Mouse (Mus musculus): ENCODE data around the gene Zfp697. TPM values are rescaled to one million over a fixed set of nuclear protein-coding genes. Genes with fewer than 3 reads are reported as not detected.
"Not testable (repeated sequence)": the region's sequence is repeated elsewhere in the genome, so short reads cannot be mapped to it uniquely, and the experiment has no call there.

Zfp697 gene
- polyA plus RNA-seq, 1 experiment from 2014 or later, result 5.4 TPM

- ATAC-seq (ENCODE audit: insufficient read depth, low FRiP score), result peak; percentile 11; the same call in 1 of the 2 replicates
- Histone ChIP-seq H3K27ac (ENCODE audit: low read length) (no peak overlapping the region), H3K4me1 (ENCODE audit: control insufficient read depth, insufficient read depth, low read length) (peaks cover 7% of the 10 kb centered on the region; the same call in 1 of the 2 replicates), H3K36me3 (ENCODE audit: control insufficient read depth, insufficient read depth, low read length) (no peaks in the 10 kb centered on the region), H3K9me3 (replicated peaks; ENCODE audit: control insufficient read depth, low read length) (no peaks in the 10 kb centered on the region), H3K9ac (ENCODE audit: low read length) (peak overlapping the region; percentile 85), H3K27me3 (ENCODE audit: control insufficient read depth, insufficient read depth, low read length) (no peaks in the 10 kb centered on the region), H3K4me2 (ENCODE audit: low read depth, low read length) (peak overlapping the region; percentile 97), H3K4me3 (replicated peaks; ENCODE audit: low read length) (peak overlapping the region; percentile 67)
- WGBS, result 9% methylated on average over 21 of the region's 21 CpGs
These were observed 946 bp downstream of the Zfp697 start for GRCm38 (mm10) chr3:98383024-98383790.

- no peaks in the 10 kb centered on the region for H3K36me3 ChIP-seq (ENCODE audit: control insufficient read depth, insufficient read depth, low read length)
- no peak overlapping the region for H3K27ac ChIP-seq (ENCODE audit: low read length)
- no peaks in the 10 kb centered on the region for H3K9me3 ChIP-seq (replicated peaks; ENCODE audit: control insufficient read depth, low read length)
- H3K27me3 ChIP-seq (ENCODE audit: control insufficient read depth, insufficient read depth, low read length), result no peaks in the 10 kb centered on the region
- ATAC-seq (ENCODE audit: insufficient read depth, low FRiP score), result no peak
- WGBS, result 41% methylated on average over 4 of the region's 4 CpGs
- no peak overlapping the region for H3K4me3 ChIP-seq (replicated peaks; ENCODE audit: low read length)
- peaks cover 7% of the 10 kb centered on the region; the same call in 1 of the 2 replicates for H3K4me1 ChIP-seq (ENCODE audit: control insufficient read depth, insufficient read depth, low read length)
- H3K4me2 ChIP-seq (ENCODE audit: low read depth, low read length), result no peak overlapping the region
- H3K9ac ChIP-seq (ENCODE audit: low read length), result no peak overlapping the region
These were observed 4.8 kb downstream of the Zfp697 start for GRCm38 (mm10) chr3:98387086-98387485.

- 64% methylated on average over 7 of the region's 7 CpGs for WGBS
- Histone ChIP-seq H3K4me1 (ENCODE audit: control insufficient read depth, insufficient read depth, low read length) (peaks cover 7% of the 10 kb centered on the region; the same call in 1 of the 2 replicates), H3K36me3 (ENCODE audit: control insufficient read depth, insufficient read depth, low read length) (no peaks in the 10 kb centered on the region), H3K4me3 (replicated peaks; ENCODE audit: low read length) (no peak overlapping the region), H3K4me2 (ENCODE audit: low read depth, low read length) (no peak overlapping the region), H3K27me3 (ENCODE audit: control insufficient read depth, insufficient read depth, low read length) (no peaks in the 10 kb centered on the region), H3K9me3 (replicated peaks; ENCODE audit: control insufficient read depth, low read length) (no peaks in the 10 kb centered on the region), H3K9ac (ENCODE audit: low read length) (no peak overlapping the region), H3K27ac (ENCODE audit: low read length) (no peak overlapping the region)
- ATAC-seq (ENCODE audit: insufficient read depth, low FRiP score), result no peak
These were observed 5.5 kb downstream of the Zfp697 start for GRCm38 (mm10) chr3:98387756-98388155.

GRCm38 (mm10) chr3:98389305-98389704 is 7.0 kb downstream of the Zfp697 start:
- Histone ChIP-seq H3K27me3 (ENCODE audit: control insufficient read depth, insufficient read depth, low read length) (no peaks in the 10 kb centered on the region), H3K4me3 (replicated peaks; ENCODE audit: low read length) (no peak overlapping the region), H3K9ac (ENCODE audit: low read length) (no peak overlapping the region), H3K36me3 (ENCODE audit: control insufficient read depth, insufficient read depth, low read length) (no peaks in the 10 kb centered on the region), H3K4me1 (ENCODE audit: control insufficient read depth, insufficient read depth, low read length) (no peaks in the 10 kb centered on the region), H3K9me3 (replicated peaks; ENCODE audit: control insufficient read depth, low read length) (no peaks in the 10 kb centered on the region), H3K4me2 (ENCODE audit: low read depth, low read length) (no peak overlapping the region), H3K27ac (ENCODE audit: low read length) (no peak overlapping the region)
- ATAC-seq (ENCODE audit: insufficient read depth, low FRiP score), result no peak
- WGBS, result 57% methylated on average over 3 of the region's 3 CpGs

GRCm38 (mm10) chr3:98404268-98404895 is 22.1 kb downstream of the Zfp697 start:
- not testable (repeated sequence) for H3K9ac ChIP-seq (ENCODE audit: low read length); ATAC-seq (ENCODE audit: insufficient read depth, low FRiP score); H3K27ac ChIP-seq (ENCODE audit: low read length); H3K4me3 ChIP-seq (replicated peaks; ENCODE audit: low read length); H3K9me3 ChIP-seq (replicated peaks; ENCODE audit: control insufficient read depth, low read length); H3K4me1 ChIP-seq (ENCODE audit: control insufficient read depth, insufficient read depth, low read length); H3K36me3 ChIP-seq (ENCODE audit: control insufficient read depth, insufficient read depth, low read length); H3K4me2 ChIP-seq (ENCODE audit: low read depth, low read length); H3K27me3 ChIP-seq (ENCODE audit: control insufficient read depth, insufficient read depth, low read length)
- 86% methylated on average over 9 of the region's 9 CpGs for WGBS

GRCm38 (mm10) chr3:98405877-98406276 is 23.6 kb downstream of the Zfp697 start:
- H3K9ac ChIP-seq (ENCODE audit: low read length); H3K27me3 ChIP-seq (ENCODE audit: control insufficient read depth, insufficient read depth, low read length); H3K36me3 ChIP-seq (ENCODE audit: control insufficient read depth, insufficient read depth, low read length); H3K4me3 ChIP-seq (replicated peaks; ENCODE audit: low read length); H3K4me2 ChIP-seq (ENCODE audit: low read depth, low read length); H3K9me3 ChIP-seq (replicated peaks; ENCODE audit: control insufficient read depth, low read length); H3K4me1 ChIP-seq (ENCODE audit: control insufficient read depth, insufficient read depth, low read length); H3K27ac ChIP-seq (ENCODE audit: low read length); ATAC-seq (ENCODE audit: insufficient read depth, low FRiP score): not testable (repeated sequence)
- WGBS, result 93% methylated on average over 6 of the region's 6 CpGs

GRCm38 (mm10) chr3:98406569-98407144 is 24.4 kb downstream of the Zfp697 start:
- H3K9ac ChIP-seq (ENCODE audit: low read length); H3K4me2 ChIP-seq (ENCODE audit: low read depth, low read length); ATAC-seq (ENCODE audit: insufficient read depth, low FRiP score); H3K27me3 ChIP-seq (ENCODE audit: control insufficient read depth, insufficient read depth, low read length); H3K4me3 ChIP-seq (replicated peaks; ENCODE audit: low read length); H3K9me3 ChIP-seq (replicated peaks; ENCODE audit: control insufficient read depth, low read length); H3K27ac ChIP-seq (ENCODE audit: low read length); H3K36me3 ChIP-seq (ENCODE audit: control insufficient read depth, insufficient read depth, low read length); H3K4me1 ChIP-seq (ENCODE audit: control insufficient read depth, insufficient read depth, low read length): not testable (repeated sequence)
- WGBS, result 53% methylated on average over 12 of the region's 12 CpGs

- ATAC-seq (ENCODE audit: insufficient read depth, low FRiP score); H3K4me2 ChIP-seq (ENCODE audit: low read depth, low read length): not testable (repeated sequence)
These were observed 25.1 kb downstream of the Zfp697 start for GRCm38 (mm10) chr3:98407261-98407780.

More at GRCm38 (mm10) chr3:98407261-98407780, 25.1 kb downstream of the Zfp697 start:
- WGBS, result 52% methylated on average over 5 of the region's 5 CpGs
- not testable (repeated sequence) for H3K27ac ChIP-seq (ENCODE audit: low read length); H3K9ac ChIP-seq (ENCODE audit: low read length); H3K4me1 ChIP-seq (ENCODE audit: control insufficient read depth, insufficient read depth, low read length); H3K9me3 ChIP-seq (replicated peaks; ENCODE audit: control insufficient read depth, low read length); H3K4me3 ChIP-seq (replicated peaks; ENCODE audit: low read length); H3K27me3 ChIP-seq (ENCODE audit: control insufficient read depth, insufficient read depth, low read length); H3K36me3 ChIP-seq (ENCODE audit: control insufficient read depth, insufficient read depth, low read length)

All from stomach, embryonic 16.5 days (tissue).